Mouse (Mus musculus): ENCODE results near the gene Gm10447. TPM values are rescaled to one million over a fixed set of nuclear protein-coding genes. Genes with fewer than 3 reads are reported as not detected.

Gene Gm10447
- polyA plus RNA-seq, 1 experiment from 2014 or later: not detected

GRCm38 (mm10) chr11:53441921-53442320 lies 15.0 kb downstream of the Gm10447 start:
- H3K9ac ChIP-seq (replicated peaks; ENCODE audit: low read depth): no peak overlapping the region
- H3K4me2 ChIP-seq (replicated peaks; ENCODE audit: low read depth, low read length): no peak overlapping the region
- TF ChIP-seq CTCF (IDR thresholded peaks at IDR 0.05) (no peak), EP300 (IDR thresholded peaks at IDR 0.05) (no peak)
- H3K27ac ChIP-seq (ENCODE audit: low read length): no peak overlapping the region
- ATAC-seq (no peak), DNase-seq (ENCODE audit: low spot score) (no peak)
- 11% methylated on average over 12 of the region's 12 CpGs for WGBS
- H3K27me3 ChIP-seq (replicated peaks; ENCODE audit: insufficient read depth, low read length): no peaks in the 10 kb centered on the region
- H3K36me3 ChIP-seq (ENCODE audit: insufficient read depth, low read length): no peaks in the 10 kb centered on the region
- H3K4me3 ChIP-seq (ENCODE audit: low read depth, low read length): no peak overlapping the region
- no peaks in the 10 kb centered on the region for H3K4me1 ChIP-seq (ENCODE audit: insufficient read depth, low read depth, low read length)
- no peaks in the 10 kb centered on the region for H3K9me3 ChIP-seq (ENCODE audit: low read length)

GRCm38 (mm10) chr11:53436338-53436737 lies 20.6 kb downstream of the Gm10447 start:
- DNase-seq (ENCODE audit: low spot score) (no peak), ATAC-seq (no peak)
- Histone ChIP-seq H3K27me3 (replicated peaks; ENCODE audit: insufficient read depth, low read length) (no peaks in the 10 kb centered on the region), H3K9ac (replicated peaks; ENCODE audit: low read depth) (no peak overlapping the region), H3K36me3 (ENCODE audit: insufficient read depth, low read length) (no peaks in the 10 kb centered on the region), H3K9me3 (ENCODE audit: low read length) (no peaks in the 10 kb centered on the region), H3K4me1 (ENCODE audit: insufficient read depth, low read depth, low read length) (0 out of 2 replicates have a peak, but pooled peaks cover 4% of the 10 kb centered on the region), H3K27ac (ENCODE audit: low read length) (no peak overlapping the region), H3K4me2 (replicated peaks; ENCODE audit: low read depth, low read length) (no peak overlapping the region), H3K4me3 (ENCODE audit: low read depth, low read length) (no peak overlapping the region)
- TF ChIP-seq CTCF (IDR thresholded peaks at IDR 0.05): no peak
- no peak for TF ChIP-seq EP300 (IDR thresholded peaks at IDR 0.05)
- WGBS: 70% methylated on average over 6 of the region's 6 CpGs

GRCm38 (mm10) chr11:53435504-53435903 lies 21.4 kb downstream of the Gm10447 start:
- Histone ChIP-seq H3K27ac (ENCODE audit: low read length) (no peak overlapping the region), H3K36me3 (ENCODE audit: insufficient read depth, low read length) (no peaks in the 10 kb centered on the region), H3K9ac (replicated peaks; ENCODE audit: low read depth) (no peak overlapping the region), H3K4me2 (replicated peaks; ENCODE audit: low read depth, low read length) (no peak overlapping the region), H3K4me1 (ENCODE audit: insufficient read depth, low read depth, low read length) (0 out of 2 replicates have a peak, but pooled peaks cover 4% of the 10 kb centered on the region), H3K4me3 (ENCODE audit: low read depth, low read length) (no peak overlapping the region), H3K9me3 (ENCODE audit: low read length) (no peaks in the 10 kb centered on the region), H3K27me3 (replicated peaks; ENCODE audit: insufficient read depth, low read length) (no peaks in the 10 kb centered on the region)
- ATAC-seq (no peak), DNase-seq (ENCODE audit: low spot score) (no peak)
- TF ChIP-seq EP300 (IDR thresholded peaks at IDR 0.05) (no peak), CTCF (IDR thresholded peaks at IDR 0.05) (no peak)
- WGBS: 77% methylated on average over 8 of the region's 8 CpGs

- no peaks in the 10 kb centered on the region for H3K27me3 ChIP-seq (replicated peaks; ENCODE audit: insufficient read depth, low read length)
- 52% methylated on average over 6 of the region's 6 CpGs for WGBS
Observed at GRCm38 (mm10) chr11:53433057-53433456, 23.9 kb downstream of the Gm10447 start.

GRCm38 (mm10) chr11:53431347-53432056 lies 25.4 kb downstream of the Gm10447 start:
- 11% methylated on average over 9 of the region's 9 CpGs for WGBS

More at GRCm38 (mm10) chr11:53433057-53433456, 23.9 kb downstream of the Gm10447 start:
- Histone ChIP-seq H3K27ac (ENCODE audit: low read length) (no peak overlapping the region), H3K9ac (replicated peaks; ENCODE audit: low read depth) (no peak overlapping the region), H3K4me2 (replicated peaks; ENCODE audit: low read depth, low read length) (no peak overlapping the region), H3K4me3 (ENCODE audit: low read depth, low read length) (no peak overlapping the region), H3K9me3 (ENCODE audit: low read length) (no peaks in the 10 kb centered on the region), H3K4me1 (ENCODE audit: insufficient read depth, low read depth, low read length) (0 out of 2 replicates have a peak, but pooled peaks cover 4% of the 10 kb centered on the region), H3K36me3 (ENCODE audit: insufficient read depth, low read length) (no peaks in the 10 kb centered on the region)
- no peak for DNase-seq (ENCODE audit: low spot score)
- no peak for ATAC-seq
- TF ChIP-seq CTCF (IDR thresholded peaks at IDR 0.05): no peak

GRCm38 (mm10) chr11:53430670-53431346 lies 26.1 kb downstream of the Gm10447 start, which contains the start of the genes Uqcrq and Gdf9:
Gene Uqcrq, minus strand, starts transcription at chr11:53430831.
Gene Gdf9, plus strand, starts transcription at chr11:53431023.
- H3K9ac ChIP-seq (replicated peaks; ENCODE audit: low read depth): peak within 1 kb of the TSS; percentile 82
- TF ChIP-seq EP300 (IDR thresholded peaks at IDR 0.05) (peak; percentile 81), CTCF (IDR thresholded peaks at IDR 0.05) (no peak)
- ATAC-seq: peak; percentile 95
- peak within 1 kb of the TSS; percentile 71 for H3K4me3 ChIP-seq (ENCODE audit: low read depth, low read length)
- H3K27ac ChIP-seq (ENCODE audit: low read length): peak within 1 kb of the TSS; percentile 86
- no peaks in the 10 kb centered on the region for H3K9me3 ChIP-seq (ENCODE audit: low read length)
- WGBS: 1% methylated on average over 43 of the region's 44 CpGs
- H3K4me2 ChIP-seq (replicated peaks; ENCODE audit: low read depth, low read length): peak within 1 kb of the TSS; percentile 65
- no peaks in the 10 kb centered on the region for H3K36me3 ChIP-seq (ENCODE audit: insufficient read depth, low read length)
- no peaks in the 10 kb centered on the region for H3K27me3 ChIP-seq (replicated peaks; ENCODE audit: insufficient read depth, low read length)
- H3K4me1 ChIP-seq (ENCODE audit: insufficient read depth, low read depth, low read length): 0 out of 2 replicates have a peak, but pooled peaks cover 4% of the 10 kb centered on the region
- DNase-seq (ENCODE audit: low spot score): peak; percentile 100

More at GRCm38 (mm10) chr11:53431347-53432056, 25.4 kb downstream of the Gm10447 start:
- H3K36me3 ChIP-seq (ENCODE audit: insufficient read depth, low read length): no peaks in the 10 kb centered on the region
- H3K27me3 ChIP-seq (replicated peaks; ENCODE audit: insufficient read depth, low read length): no peaks in the 10 kb centered on the region
- ATAC-seq (peak; percentile 25), DNase-seq (ENCODE audit: low spot score) (peak; percentile 65)
- 0 out of 2 replicates have a peak, but pooled peaks cover 4% of the 10 kb centered on the region for H3K4me1 ChIP-seq (ENCODE audit: insufficient read depth, low read depth, low read length)
- TF ChIP-seq EP300 (IDR thresholded peaks at IDR 0.05) (0 out of 2 replicates have a peak, but pooled peaks have one; percentile 5), CTCF (IDR thresholded peaks at IDR 0.05) (no peak)
- peak overlapping the region; percentile 65 for H3K4me2 ChIP-seq (replicated peaks; ENCODE audit: low read depth, low read length)
- H3K9me3 ChIP-seq (ENCODE audit: low read length): no peaks in the 10 kb centered on the region
- H3K27ac ChIP-seq (ENCODE audit: low read length): peak overlapping the region; percentile 86
- peak overlapping the region; percentile 71 for H3K4me3 ChIP-seq (ENCODE audit: low read depth, low read length)
- H3K9ac ChIP-seq (replicated peaks; ENCODE audit: low read depth): peak overlapping the region; percentile 19; the same call in 1 of the 2 replicates

Measured in lung, postnatal 0 days (tissue).